Mouse (Mus musculus): ENCODE data around the gene Cmtr2. TPM values are rescaled to one million over a fixed set of nuclear protein-coding genes. Genes with fewer than 3 reads are reported as not detected.

Gene Cmtr2
- polyA plus RNA-seq, 1 experiment from 2014 or later, result 6.4 TPM

- Histone ChIP-seq H3K4me1 (ENCODE audit: control insufficient read depth, insufficient read depth, low read length) (no peaks in the 10 kb centered on the region), H3K36me3 (ENCODE audit: control insufficient read depth, insufficient read depth) (no peaks in the 10 kb centered on the region), H3K4me2 (ENCODE audit: low read depth, low read length) (no peak overlapping the region), H3K9ac (ENCODE audit: low read length) (no peak overlapping the region), H3K4me3 (ENCODE audit: low read length) (no peak overlapping the region), H3K27me3 (ENCODE audit: control insufficient read depth, insufficient read depth, low read length) (no peaks in the 10 kb centered on the region), H3K27ac (ENCODE audit: low read length) (no peak overlapping the region), H3K9me3 (replicated peaks; ENCODE audit: control insufficient read depth, low read length) (no peaks in the 10 kb centered on the region)
- WGBS, result 38% methylated on average over 7 of the region's 7 CpGs
- ATAC-seq (replicated peaks; ENCODE audit: extremely low read depth, insufficient read depth, low FRiP score), result no peak
These were observed 27.1 kb downstream of the Cmtr2 start for GRCm38 (mm10) chr8:110242278-110243177.

GRCm38 (mm10) chr8:110244566-110244965 lies 29.1 kb downstream of the Cmtr2 start:
- Histone ChIP-seq H3K4me1 (ENCODE audit: control insufficient read depth, insufficient read depth, low read length) (no peaks in the 10 kb centered on the region), H3K4me3 (ENCODE audit: low read length) (no peak overlapping the region), H3K4me2 (ENCODE audit: low read depth, low read length) (no peak overlapping the region), H3K9me3 (replicated peaks; ENCODE audit: control insufficient read depth, low read length) (no peaks in the 10 kb centered on the region), H3K27me3 (ENCODE audit: control insufficient read depth, insufficient read depth, low read length) (no peaks in the 10 kb centered on the region), H3K36me3 (ENCODE audit: control insufficient read depth, insufficient read depth) (no peaks in the 10 kb centered on the region), H3K9ac (ENCODE audit: low read length) (no peak overlapping the region), H3K27ac (ENCODE audit: low read length) (no peak overlapping the region)
- ATAC-seq (replicated peaks; ENCODE audit: extremely low read depth, insufficient read depth, low FRiP score), result no peak
- WGBS, result 50% methylated on average over 2 of the region's 2 CpGs

DNA sequence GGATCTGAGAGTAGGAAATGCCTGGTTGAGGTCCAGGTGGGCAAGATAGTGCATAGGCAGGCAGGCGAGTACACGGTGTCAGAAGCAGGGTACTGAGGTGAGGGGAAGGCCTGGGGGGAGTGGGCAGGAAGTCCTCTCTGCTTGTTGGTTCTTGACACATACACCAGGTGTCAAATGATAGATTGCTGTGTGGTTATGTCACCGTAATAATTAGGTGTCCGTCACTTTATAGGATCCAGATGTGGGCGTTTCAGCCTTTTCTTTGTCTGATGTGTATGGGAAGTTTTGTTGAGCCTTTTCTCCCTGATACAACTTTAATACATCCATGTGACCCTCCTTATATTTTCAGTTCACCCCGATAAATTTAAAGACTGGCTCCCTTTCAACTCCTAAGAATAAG lies 31.8 kb downstream of the Cmtr2 start:
- ATAC-seq (replicated peaks; ENCODE audit: extremely low read depth, insufficient read depth, low FRiP score), result no peak
- Histone ChIP-seq H3K27ac (ENCODE audit: low read length) (no peak overlapping the region), H3K4me2 (ENCODE audit: low read depth, low read length) (no peak overlapping the region)

DNA sequence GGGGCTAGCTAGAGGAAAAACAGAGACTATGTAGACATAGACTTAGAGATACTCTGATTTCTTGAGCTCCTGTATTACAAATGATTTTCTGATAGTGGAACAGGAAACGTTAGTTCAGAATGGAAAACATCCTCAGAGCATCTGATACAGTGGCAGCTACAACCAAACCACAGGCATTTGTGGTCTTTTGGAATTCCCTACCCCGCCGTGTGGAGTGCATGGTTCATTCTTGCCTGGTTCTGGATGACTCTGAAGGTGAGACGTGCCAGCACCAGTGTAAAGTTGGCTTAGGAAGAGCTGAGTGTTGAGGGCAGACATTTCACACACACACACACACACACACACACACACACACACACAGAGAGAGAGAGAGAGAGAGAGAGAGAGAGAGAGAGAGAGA lies 38.5 kb downstream of the Cmtr2 start:
- H3K27me3 ChIP-seq (ENCODE audit: control insufficient read depth, insufficient read depth, low read length), result no peaks in the 10 kb centered on the region
- no peak overlapping the region for H3K27ac ChIP-seq (ENCODE audit: low read length)
- H3K4me3 ChIP-seq (ENCODE audit: low read length), result no peak overlapping the region
- 59% methylated on average over 4 of the region's 4 CpGs for WGBS
- no peaks in the 10 kb centered on the region for H3K9me3 ChIP-seq (replicated peaks; ENCODE audit: control insufficient read depth, low read length)
- H3K36me3 ChIP-seq (ENCODE audit: control insufficient read depth, insufficient read depth), result no peaks in the 10 kb centered on the region
- no peaks in the 10 kb centered on the region for H3K4me1 ChIP-seq (ENCODE audit: control insufficient read depth, insufficient read depth, low read length)
- ATAC-seq (replicated peaks; ENCODE audit: extremely low read depth, insufficient read depth, low FRiP score), result no peak
- H3K4me2 ChIP-seq (ENCODE audit: low read depth, low read length), result no peak overlapping the region
- no peak overlapping the region for H3K9ac ChIP-seq (ENCODE audit: low read length)

More for the DNA sequence above, 31.8 kb downstream of the Cmtr2 start:
- Histone ChIP-seq H3K27me3 (ENCODE audit: control insufficient read depth, insufficient read depth, low read length) (no peaks in the 10 kb centered on the region), H3K9me3 (replicated peaks; ENCODE audit: control insufficient read depth, low read length) (no peaks in the 10 kb centered on the region), H3K36me3 (ENCODE audit: control insufficient read depth, insufficient read depth) (no peaks in the 10 kb centered on the region), H3K9ac (ENCODE audit: low read length) (no peak overlapping the region), H3K4me3 (ENCODE audit: low read length) (no peak overlapping the region), H3K4me1 (ENCODE audit: control insufficient read depth, insufficient read depth, low read length) (no peaks in the 10 kb centered on the region)
- 67% methylated on average over 6 of the region's 6 CpGs for whole genome bisulfite sequencing

GRCm38 (mm10) chr8:110265796-110266305 lies 50.4 kb downstream of the Cmtr2 start:
- no peak for ATAC-seq (replicated peaks; ENCODE audit: extremely low read depth, insufficient read depth, low FRiP score)
- no peak overlapping the region for H3K9ac ChIP-seq (ENCODE audit: low read length)
- peaks cover 12% of the 10 kb centered on the region for H3K4me1 ChIP-seq (ENCODE audit: control insufficient read depth, insufficient read depth, low read length)
- peaks cover 8% of the 10 kb centered on the region; the same call in 1 of the 2 replicates for H3K27me3 ChIP-seq (ENCODE audit: control insufficient read depth, insufficient read depth, low read length)
- no peak overlapping the region; the same call in 1 of the 2 replicates for H3K4me2 ChIP-seq (ENCODE audit: low read depth, low read length)
- H3K9me3 ChIP-seq (replicated peaks; ENCODE audit: control insufficient read depth, low read length), result no peaks in the 10 kb centered on the region
- WGBS, result 43% methylated on average over 11 of the region's 11 CpGs
- no peak overlapping the region for H3K4me3 ChIP-seq (ENCODE audit: low read length)
- no peaks in the 10 kb centered on the region for H3K36me3 ChIP-seq (ENCODE audit: control insufficient read depth, insufficient read depth)
- no peak overlapping the region for H3K27ac ChIP-seq (ENCODE audit: low read length)

DNA sequence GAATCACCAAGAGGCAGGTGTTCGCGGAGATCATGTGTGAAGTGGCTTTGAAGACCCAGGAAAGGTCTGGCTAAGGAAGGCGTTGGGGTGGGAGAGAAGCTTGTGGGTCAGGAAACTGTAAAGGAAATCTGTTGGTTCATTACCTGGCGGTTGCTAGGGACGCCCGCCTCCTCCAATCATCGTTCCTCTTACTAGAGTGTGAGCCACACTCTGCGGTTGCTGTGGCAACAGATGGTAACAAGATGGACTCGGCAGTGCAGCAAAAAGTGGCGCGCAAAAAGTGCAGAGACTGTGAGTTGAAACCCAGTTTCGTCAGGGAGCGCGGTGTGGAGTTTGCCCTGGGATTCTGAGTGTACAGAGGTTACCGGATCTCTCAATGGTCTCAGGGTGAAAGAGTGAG lies 51.3 kb downstream of the Cmtr2 start, which contains the start of gene Hydin:
Gene Hydin, plus strand, starts transcription at position 237 of the 400 bp plus-strand sequence.
- peaks cover 12% of the 10 kb centered on the region for H3K4me1 ChIP-seq (ENCODE audit: control insufficient read depth, insufficient read depth, low read length)
- WGBS, result under 1% methylated on average over 15 of the region's 15 CpGs
- ATAC-seq (replicated peaks; ENCODE audit: extremely low read depth, insufficient read depth, low FRiP score), result 0 out of 2 replicates have a peak, but pooled peaks have one; percentile 55
- no peaks in the 10 kb centered on the region for H3K36me3 ChIP-seq (ENCODE audit: control insufficient read depth, insufficient read depth)
- peaks cover 8% of the 10 kb centered on the region; the same call in 1 of the 2 replicates for H3K27me3 ChIP-seq (ENCODE audit: control insufficient read depth, insufficient read depth, low read length)
- H3K9me3 ChIP-seq (replicated peaks; ENCODE audit: control insufficient read depth, low read length), result no peaks in the 10 kb centered on the region
- peak within 1 kb of the TSS; percentile 46 for H3K4me3 ChIP-seq (ENCODE audit: low read length)
- no peak within 1 kb of the TSS for H3K27ac ChIP-seq (ENCODE audit: low read length)
- peak within 1 kb of the TSS; percentile 25; the same call in 1 of the 2 replicates for H3K9ac ChIP-seq (ENCODE audit: low read length)
- H3K4me2 ChIP-seq (ENCODE audit: low read depth, low read length), result peak within 1 kb of the TSS; percentile 71

- peaks cover 12% of the 10 kb centered on the region for H3K4me1 ChIP-seq (ENCODE audit: control insufficient read depth, insufficient read depth, low read length)
- peaks cover 8% of the 10 kb centered on the region; the same call in 1 of the 2 replicates for H3K27me3 ChIP-seq (ENCODE audit: control insufficient read depth, insufficient read depth, low read length)
- peak overlapping the region; percentile 71 for H3K4me2 ChIP-seq (ENCODE audit: low read depth, low read length)
- 8% methylated on average over 12 of the region's 12 CpGs for WGBS
- no peak for ATAC-seq (replicated peaks; ENCODE audit: extremely low read depth, insufficient read depth, low FRiP score)
- H3K36me3 ChIP-seq (ENCODE audit: control insufficient read depth, insufficient read depth), result no peaks in the 10 kb centered on the region
- H3K9me3 ChIP-seq (replicated peaks; ENCODE audit: control insufficient read depth, low read length), result no peaks in the 10 kb centered on the region
- H3K27ac ChIP-seq (ENCODE audit: low read length), result no peak overlapping the region
- peak overlapping the region; percentile 25; the same call in 1 of the 2 replicates for H3K9ac ChIP-seq (ENCODE audit: low read length)
- peak overlapping the region; percentile 46 for H3K4me3 ChIP-seq (ENCODE audit: low read length)
These were observed 51.8 kb downstream of the Cmtr2 start for GRCm38 (mm10) chr8:110267268-110267667.

- H3K27ac ChIP-seq (ENCODE audit: low read length), result no peak overlapping the region
- WGBS, result 59% methylated on average over 4 of the region's 4 CpGs
- no peak overlapping the region for H3K4me2 ChIP-seq (ENCODE audit: low read depth, low read length)
- H3K36me3 ChIP-seq (ENCODE audit: control insufficient read depth, insufficient read depth), result no peaks in the 10 kb centered on the region
- no peaks in the 10 kb centered on the region for H3K9me3 ChIP-seq (replicated peaks; ENCODE audit: control insufficient read depth, low read length)
- no peak overlapping the region for H3K9ac ChIP-seq (ENCODE audit: low read length)
- H3K27me3 ChIP-seq (ENCODE audit: control insufficient read depth, insufficient read depth, low read length), result peaks cover 8% of the 10 kb centered on the region; the same call in 1 of the 2 replicates
- ATAC-seq (replicated peaks; ENCODE audit: extremely low read depth, insufficient read depth, low FRiP score), result no peak
- no peak overlapping the region for H3K4me3 ChIP-seq (ENCODE audit: low read length)
- H3K4me1 ChIP-seq (ENCODE audit: control insufficient read depth, insufficient read depth, low read length), result peaks cover 12% of the 10 kb centered on the region
These were observed 55.2 kb downstream of the Cmtr2 start for GRCm38 (mm10) chr8:110270659-110271058.

DNA sequence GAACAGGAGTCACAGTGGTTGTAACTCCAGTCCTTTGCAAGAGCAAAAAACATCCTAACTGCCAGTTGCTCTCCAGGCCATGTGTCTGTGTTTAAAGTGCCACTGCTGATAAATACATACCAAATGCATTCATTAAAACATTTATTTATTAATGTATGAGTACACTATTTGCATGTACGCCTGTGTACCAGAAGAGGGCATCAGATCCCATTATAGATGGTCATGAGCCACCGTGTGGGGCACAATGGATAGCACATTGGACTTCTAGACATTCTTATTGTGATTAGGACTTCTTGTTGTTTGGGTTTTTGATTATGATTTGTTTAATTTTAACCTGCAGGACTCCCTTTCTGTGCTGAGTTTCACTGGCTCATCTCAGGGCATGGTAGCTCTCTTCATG lies 57.9 kb downstream of the Cmtr2 start:
- ATAC-seq (replicated peaks; ENCODE audit: extremely low read depth, insufficient read depth, low FRiP score), result no peak
- Histone ChIP-seq H3K4me3 (ENCODE audit: low read length) (no peak overlapping the region), H3K4me1 (ENCODE audit: control insufficient read depth, insufficient read depth, low read length) (no peaks in the 10 kb centered on the region), H3K36me3 (ENCODE audit: control insufficient read depth, insufficient read depth) (no peaks in the 10 kb centered on the region), H3K27ac (ENCODE audit: low read length) (no peak overlapping the region), H3K27me3 (ENCODE audit: control insufficient read depth, insufficient read depth, low read length) (no peaks in the 10 kb centered on the region), H3K4me2 (ENCODE audit: low read depth, low read length) (no peak overlapping the region), H3K9ac (ENCODE audit: low read length) (no peak overlapping the region), H3K9me3 (replicated peaks; ENCODE audit: control insufficient read depth, low read length) (no peaks in the 10 kb centered on the region)
- 63% methylated on average over 2 of the region's 2 CpGs for WGBS
